Mouse (Mus musculus) lung, embryonic 15.5 days (tissue): Measurements from ENCODE around the gene Depdc1a. TPM values are rescaled to one million over a fixed set of nuclear protein-coding genes. Genes with fewer than 3 reads are reported as not detected.
"Not testable (repeated sequence)": the region's sequence is repeated elsewhere in the genome, so short reads cannot be mapped to it uniquely, and the experiment has no call there.

Source experiments
- ATAC-seq: fragments of 200-750 bp; cut with Nextera tagmentation; 2 replicates; pipeline ENCODE4 v1.8.0; 2017; ENCODE audit warnings: moderate number of reproducible peaks, borderline replicate concordance; ENCODE audit not compliant: low FRiP score, low TSS enrichment; ENCODE audit errors: extremely low read depth
- H3K27ac ChIP-seq: fragments of 300-500 bp; sonication (generic); 2 replicates; pipeline ENCODE4 v1.5.1; 2015; ENCODE audit warnings: moderate library complexity, mild to moderate bottlenecking, inconsistent platforms
- H3K27me3 ChIP-seq: fragments of 300-500 bp; sonication (generic); 2 replicates; pipeline ENCODE4 v1.6.1; 2015; ENCODE audit warnings: inconsistent platforms
- H3K36me3 ChIP-seq: fragments of 300-500 bp; sonication (generic); 2 replicates; pipeline ENCODE4 v1.6.1; 2015; ENCODE audit warnings: inconsistent platforms
- H3K4me1 ChIP-seq: fragments of 300-500 bp; sonication (generic); 2 replicates; pipeline ENCODE4 v1.6.1; 2015; ENCODE audit warnings: inconsistent platforms
- H3K4me2 ChIP-seq: fragments of 300-500 bp; sonication (generic); 2 replicates; pipeline ENCODE4 v1.6.1; 2015; ENCODE audit warnings: inconsistent platforms, mild to moderate bottlenecking, moderate library complexity
- H3K4me3 ChIP-seq: fragments of 300-500 bp; sonication (generic); 2 replicates; pipeline ENCODE4 v1.5.1; 2015; ENCODE audit warnings: mild to moderate bottlenecking, inconsistent platforms
- H3K9ac ChIP-seq: fragments of 300-500 bp; sonication (generic); 2 replicates; pipeline ENCODE4 v1.6.1; 2015; ENCODE audit warnings: inconsistent platforms
- H3K9me3 ChIP-seq: fragments of 300-500 bp; sonication (generic); 2 replicates; pipeline ENCODE4 v1.6.1; 2016; ENCODE audit warnings: inconsistent platforms
- WGBS: fragments of 180-500 bp; shearing (Covaris S2); methylation state at CpG from one replicate; pipeline ENCODE4 v1.1.7; 2015; 5-methylcytosine and 5-hydroxymethylcytosine counted together
- polyA plus RNA-seq: library from polyadenylated mRNA; unstranded; fragments of >200 nt; fragmentation: Nextera tagmentation; extraction: Ambion mirVana; gene quantifications from 2 replicates; pipeline ENCODE4 v1.2.1, GENCODE M21; 2015

Gene Depdc1a
- polyA plus RNA-seq = 47.7 TPM in 2 replicates

DNA sequence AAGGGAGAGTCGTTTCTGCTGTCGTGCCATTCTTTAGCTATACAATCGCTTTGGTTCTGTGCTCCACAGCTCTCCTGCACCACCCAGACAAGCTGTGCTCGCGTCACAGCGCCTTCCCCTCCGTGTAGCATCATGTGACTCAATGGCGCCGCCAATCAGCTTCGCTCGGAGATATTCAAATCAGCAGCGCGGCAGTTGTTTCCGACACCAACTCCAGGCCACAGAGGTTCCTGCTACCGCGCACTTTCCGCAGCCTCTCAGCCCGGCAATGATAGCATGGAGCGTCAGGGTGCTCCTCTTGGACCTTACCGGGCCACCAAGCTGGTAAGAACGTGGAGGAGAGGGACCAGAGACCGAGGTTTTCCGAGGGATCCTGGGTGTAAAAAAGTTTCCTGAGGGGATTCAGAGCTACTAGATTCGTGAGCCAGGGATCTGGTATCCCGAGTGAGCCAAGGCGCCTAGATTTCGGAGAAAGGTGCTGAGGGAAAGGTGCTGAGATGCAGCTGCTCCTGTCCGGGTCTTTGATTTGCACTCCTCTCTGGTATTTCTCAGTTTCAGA is at the start of gene Depdc1a:
Gene Depdc1a (plus strand): TSS at position 191 of the 559 bp plus-strand sequence.
- WGBS = under 1% methylated on average over 28 of the region's 28 CpGs

GRCm38 (mm10) chr3:159470059-159470458 is 25.2 kb upstream of the Depdc1a start:
- H3K27ac ChIP-seq = no peak overlapping the region
- no peaks in the 10 kb centered on the region for H3K9me3 ChIP-seq
- H3K4me3 ChIP-seq = no peak overlapping the region
- no peak for ATAC-seq
- no peaks in the 10 kb centered on the region for H3K27me3 ChIP-seq
- WGBS = 46% methylated on average over 1 of the region's 1 CpGs
- no peaks in the 10 kb centered on the region for H3K36me3 ChIP-seq
- H3K4me1 ChIP-seq = no peaks in the 10 kb centered on the region
- no peak overlapping the region for H3K4me2 ChIP-seq
- no peak overlapping the region for H3K9ac ChIP-seq

More for the DNA sequence above, at the start of gene Depdc1a:
- Histone ChIP-seq H3K27me3 (no peaks in the 10 kb centered on the region), H3K9ac (peak within 1 kb of the TSS; percentile 66), H3K4me2 (peak within 1 kb of the TSS; percentile 59), H3K4me3 (peak within 1 kb of the TSS; percentile 52), H3K36me3 (0 out of 2 replicates have a peak, but pooled peaks cover 8% of the 10 kb centered on the region), H3K9me3 (no peaks in the 10 kb centered on the region), H3K4me1 (0 out of 2 replicates have a peak, but pooled peaks cover 4% of the 10 kb centered on the region), H3K27ac (0 out of 2 replicates have a peak within 1 kb of the TSS, but pooled peaks have one; percentile 1)
- peak; percentile 100 for ATAC-seq

DNA sequence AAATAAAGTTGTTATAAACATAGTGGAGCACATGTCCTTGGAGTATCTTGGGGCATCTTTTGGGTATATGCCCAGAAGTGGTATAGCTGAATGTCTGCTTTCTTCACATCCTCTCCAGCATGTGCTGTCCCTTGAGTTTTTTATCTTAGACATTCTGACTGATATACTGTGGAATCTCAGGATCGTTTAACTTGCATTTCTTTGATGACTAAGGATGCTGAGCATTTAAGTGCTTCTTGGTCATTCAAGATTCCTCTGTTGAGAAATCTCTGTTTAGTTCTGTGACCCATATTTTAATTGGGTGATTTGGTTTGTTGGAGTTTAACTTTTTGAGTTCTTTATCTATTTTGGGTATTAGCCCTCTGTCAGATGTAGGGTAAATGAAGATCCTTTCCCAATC is 19.8 kb upstream of the Depdc1a start:
- Histone ChIP-seq H3K27me3 (no peaks in the 10 kb centered on the region), H3K4me2 (no peak overlapping the region), H3K9me3 (no peaks in the 10 kb centered on the region), H3K36me3 (no peaks in the 10 kb centered on the region), H3K4me1 (no peaks in the 10 kb centered on the region), H3K27ac (no peak overlapping the region), H3K9ac (no peak overlapping the region), H3K4me3 (no peak overlapping the region)
- WGBS = 72% methylated on average over 1 of the region's 1 CpGs
- no peak for ATAC-seq

DNA sequence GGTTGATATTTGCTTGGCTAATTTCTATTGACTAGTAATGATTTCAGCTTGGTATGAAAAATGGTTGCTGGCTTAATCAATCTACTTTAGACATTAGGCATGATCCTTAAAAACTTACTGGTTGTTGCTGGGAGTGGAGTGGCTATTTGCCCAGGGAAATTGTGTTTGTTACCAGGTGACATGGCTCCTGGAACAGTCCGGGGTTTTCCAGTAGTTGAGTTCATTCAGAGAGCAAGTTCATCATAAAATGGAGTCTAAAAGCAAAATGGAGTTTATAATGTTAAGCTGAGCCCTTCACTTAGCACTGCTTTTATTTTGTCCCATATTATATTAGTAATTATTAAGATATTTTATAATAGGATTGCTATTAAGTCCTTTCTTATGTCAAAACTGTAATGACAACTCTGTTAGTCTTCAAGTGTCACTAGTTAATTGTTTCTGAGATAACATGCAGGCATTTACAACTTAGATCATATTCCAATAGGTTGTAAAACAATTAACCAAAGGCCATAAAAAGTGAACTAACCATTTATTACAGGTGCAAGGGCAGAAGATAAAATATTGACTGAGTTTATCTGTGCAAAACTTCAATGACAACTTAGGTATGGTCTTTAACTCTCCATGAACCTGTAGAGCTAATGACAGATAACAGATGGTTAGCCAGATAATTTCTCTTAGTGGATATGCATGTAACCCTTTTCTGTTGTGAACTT is 17.8 kb upstream of the Depdc1a start:
- H3K27ac ChIP-seq = no peak overlapping the region
- no peaks in the 10 kb centered on the region for H3K27me3 ChIP-seq
- no peak overlapping the region for H3K4me3 ChIP-seq
- 86% methylated on average over 1 of the region's 1 CpGs for WGBS
- H3K4me1 ChIP-seq = no peaks in the 10 kb centered on the region
- no peak overlapping the region for H3K9ac ChIP-seq
- H3K4me2 ChIP-seq = no peak overlapping the region
- no peaks in the 10 kb centered on the region for H3K36me3 ChIP-seq
- ATAC-seq = no peak
- no peaks in the 10 kb centered on the region for H3K9me3 ChIP-seq

GRCm38 (mm10) chr3:159494709-159495108 is 524 bp upstream of the Depdc1a start:
- not testable (repeated sequence) for H3K9me3 ChIP-seq, ATAC-seq, H3K27ac ChIP-seq, H3K27me3 ChIP-seq, H3K4me1 ChIP-seq, H3K36me3 ChIP-seq
- Histone ChIP-seq H3K9ac (peak overlapping the region; percentile 66), H3K4me3 (peak overlapping the region; percentile 52), H3K4me2 (peak overlapping the region; percentile 59)

GRCm38 (mm10) chr3:159508899-159509298 is 13.7 kb downstream of the Depdc1a start:
- Histone ChIP-seq H3K4me1 (no peaks in the 10 kb centered on the region), H3K36me3 (no peaks in the 10 kb centered on the region), H3K4me3 (no peak overlapping the region), H3K4me2 (no peak overlapping the region), H3K27me3 (no peaks in the 10 kb centered on the region), H3K9me3 (no peaks in the 10 kb centered on the region), H3K9ac (no peak overlapping the region), H3K27ac (no peak overlapping the region)
- no peak for ATAC-seq

DNA sequence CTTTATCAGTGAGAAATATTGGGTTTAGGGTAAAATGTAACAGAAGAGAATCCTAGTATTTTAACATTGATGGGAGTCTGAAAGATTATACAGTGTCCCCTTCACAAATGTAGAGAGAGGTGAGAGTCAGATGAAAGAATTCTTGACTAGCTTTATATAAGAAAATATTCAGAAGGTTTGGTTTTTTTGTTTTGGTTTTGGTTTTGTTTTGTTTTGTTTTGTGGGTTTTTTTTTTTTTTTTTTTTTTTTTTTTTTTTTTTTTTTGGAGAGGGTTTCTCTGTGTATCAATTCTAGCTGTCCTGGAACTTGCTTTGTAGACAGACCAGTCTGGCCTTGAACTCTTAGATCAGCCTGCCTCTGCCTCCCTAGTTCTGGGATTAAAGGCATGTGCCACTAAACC is 33.3 kb downstream of the Depdc1a start:
- ATAC-seq = no peak
- H3K4me3 ChIP-seq = no peak overlapping the region
- no peaks in the 10 kb centered on the region for H3K4me1 ChIP-seq
- H3K4me2 ChIP-seq = no peak overlapping the region
- no peaks in the 10 kb centered on the region for H3K27me3 ChIP-seq
- H3K9me3 ChIP-seq = no peaks in the 10 kb centered on the region
- H3K36me3 ChIP-seq = peaks cover under 1% of the 10 kb centered on the region; the same call in 1 of the 2 replicates
- H3K27ac ChIP-seq = no peak overlapping the region
- H3K9ac ChIP-seq = no peak overlapping the region

DNA sequence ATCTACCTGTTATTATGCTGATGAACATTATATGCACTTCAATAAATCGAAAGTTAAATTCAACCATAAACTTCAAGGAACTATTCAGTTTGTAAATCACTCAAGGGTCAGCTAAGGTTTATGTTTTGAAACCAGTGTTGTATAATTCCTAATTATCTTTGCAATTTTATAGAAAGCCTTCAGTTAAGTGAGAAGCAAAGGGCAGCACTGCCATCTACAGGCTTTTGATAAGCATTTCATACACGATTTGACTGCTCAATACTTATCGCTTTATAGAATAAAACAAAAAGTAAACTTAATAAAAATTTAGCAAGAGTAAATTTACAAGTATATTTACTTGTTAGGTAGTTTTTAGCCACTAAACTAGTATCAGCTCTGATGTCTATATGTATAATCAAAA is 53.1 kb downstream of the Depdc1a start:
- ATAC-seq = no peak
- no peak overlapping the region for H3K4me3 ChIP-seq
- H3K36me3 ChIP-seq = no peaks in the 10 kb centered on the region
- H3K27ac ChIP-seq = no peak overlapping the region
- WGBS = 76% methylated on average over 3 of the region's 3 CpGs
- no peak overlapping the region for H3K4me2 ChIP-seq
- H3K9ac ChIP-seq = no peak overlapping the region
- no peaks in the 10 kb centered on the region for H3K27me3 ChIP-seq
- H3K9me3 ChIP-seq = no peaks in the 10 kb centered on the region
- no peaks in the 10 kb centered on the region for H3K4me1 ChIP-seq

GRCm38 (mm10) chr3:159550224-159550623 is 55.0 kb downstream of the Depdc1a start:
- Histone ChIP-seq H3K4me1 (no peaks in the 10 kb centered on the region), H3K36me3 (no peaks in the 10 kb centered on the region), H3K27me3 (no peaks in the 10 kb centered on the region), H3K9me3 (no peaks in the 10 kb centered on the region), H3K4me3 (no peak overlapping the region), H3K9ac (no peak overlapping the region), H3K4me2 (no peak overlapping the region), H3K27ac (no peak overlapping the region)
- peak; percentile 23; the same call in 1 of the 2 replicates for ATAC-seq

Other genes with a start within 250 kb of the Depdc1a start
- not detected in 2 replicates for gene Rpe65, start 103.7 kb downstream of the Depdc1a start, polyA plus RNA-seq